Mouse (Mus musculus): Measurements from ENCODE around the gene Camk2g. TPM values are rescaled to one million over a fixed set of nuclear protein-coding genes. Genes with fewer than 3 reads are reported as not detected.
A peak's percentile ranks its signal among the peaks of the same experiment; 100 is the strongest.

Camk2g gene
- polyA plus RNA-seq, 1 experiment from 2014 or later, result 63.5 TPM

DNA sequence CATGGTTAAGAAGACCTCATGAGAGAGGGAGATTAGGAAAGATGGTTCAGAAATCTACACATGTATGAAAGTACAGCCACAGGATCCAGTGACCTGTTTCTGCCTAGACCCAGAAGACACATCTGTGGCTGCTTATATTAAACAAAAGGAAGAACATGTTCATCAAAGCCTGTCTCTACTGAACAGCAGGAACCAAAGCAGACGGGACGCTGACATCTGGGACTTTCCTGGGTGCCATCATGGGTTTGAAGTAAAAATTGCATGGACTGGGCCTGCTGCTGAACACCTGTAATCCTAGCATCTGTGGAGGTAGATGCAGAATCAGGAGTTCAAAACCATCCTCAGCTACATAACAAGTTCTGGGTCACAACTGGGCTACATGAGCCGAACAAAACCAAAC is 34.6 kb upstream of the Camk2g start:
- Histone ChIP-seq H3K9ac (no peak overlapping the region), H3K4me2 (replicated peaks) (no peak overlapping the region), H3K27ac (no peak overlapping the region), H3K4me1 (peaks cover 15% of the 10 kb centered on the region), H3K27me3 (no peaks in the 10 kb centered on the region), H3K9me3 (no peaks in the 10 kb centered on the region), H3K36me3 (no peaks in the 10 kb centered on the region), H3K4me3 (no peak overlapping the region)
- WGBS, result 86% methylated on average over 3 of the region's 3 CpGs
- no peak for ATAC-seq (ENCODE audit: low FRiP score, low read depth)

- no peaks in the 10 kb centered on the region for H3K36me3 ChIP-seq
- WGBS, result 83% methylated on average over 5 of the region's 5 CpGs
Measured at GRCm38 (mm10) chr14:20827491-20827890, 33.6 kb upstream of the Camk2g start.

DNA sequence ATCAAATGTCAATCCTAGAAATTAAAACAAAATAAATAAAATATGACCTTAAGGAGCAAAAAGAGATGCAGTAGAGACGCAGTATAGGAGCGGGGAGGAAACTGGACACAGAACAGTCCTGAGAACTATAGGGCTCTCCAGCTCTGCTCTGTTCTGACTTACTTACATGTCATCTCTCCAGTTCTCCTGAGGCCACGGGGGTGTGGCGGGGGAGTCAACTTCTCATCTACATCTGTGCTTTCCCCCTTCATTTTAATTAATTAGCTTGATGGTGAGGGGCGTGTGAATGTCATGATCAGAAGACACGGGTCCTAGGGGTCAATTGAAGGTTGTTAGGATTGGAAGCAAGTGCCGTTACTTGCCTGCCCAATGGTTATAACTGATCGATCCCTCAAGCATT is 33.2 kb upstream of the Camk2g start:
- Histone ChIP-seq H3K4me1 (peaks cover 15% of the 10 kb centered on the region), H3K36me3 (no peaks in the 10 kb centered on the region), H3K9me3 (no peaks in the 10 kb centered on the region), H3K4me2 (replicated peaks) (no peak overlapping the region), H3K27me3 (no peaks in the 10 kb centered on the region), H3K9ac (no peak overlapping the region), H3K4me3 (no peak overlapping the region), H3K27ac (no peak overlapping the region)
- ATAC-seq (ENCODE audit: low FRiP score, low read depth), result no peak
- 75% methylated on average over 8 of the region's 8 CpGs for WGBS

More at GRCm38 (mm10) chr14:20827491-20827890, 33.6 kb upstream of the Camk2g start:
- H3K9me3 ChIP-seq, result no peaks in the 10 kb centered on the region
- H3K27me3 ChIP-seq, result no peaks in the 10 kb centered on the region
- H3K27ac ChIP-seq, result no peak overlapping the region
- ATAC-seq (ENCODE audit: low FRiP score, low read depth), result no peak
- peaks cover 15% of the 10 kb centered on the region for H3K4me1 ChIP-seq
- no peak overlapping the region for H3K4me3 ChIP-seq
- H3K9ac ChIP-seq, result no peak overlapping the region
- no peak overlapping the region for H3K4me2 ChIP-seq (replicated peaks)

DNA sequence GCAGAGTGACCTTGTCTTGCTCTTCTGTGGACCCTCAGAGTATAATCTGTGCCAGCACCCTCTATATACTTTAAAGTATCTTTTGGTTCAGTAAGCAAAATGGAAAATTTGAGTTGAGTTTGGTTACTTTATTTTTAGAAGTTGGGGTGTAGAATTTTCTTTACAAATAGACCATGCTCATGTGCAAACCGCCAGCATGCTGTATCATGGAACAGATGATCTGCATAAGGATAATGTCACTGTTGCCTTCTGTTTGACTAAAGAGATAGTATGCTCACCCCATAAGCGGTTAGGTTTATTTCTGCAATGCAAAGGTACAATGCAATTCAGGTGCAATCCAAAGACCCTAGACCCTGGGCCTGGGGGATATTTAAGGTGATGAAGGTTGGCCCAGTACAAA is 31.6 kb upstream of the Camk2g start:
- no peak for ATAC-seq (ENCODE audit: low FRiP score, low read depth)
- H3K9ac ChIP-seq, result no peak overlapping the region
- no peaks in the 10 kb centered on the region for H3K36me3 ChIP-seq
- WGBS, result 95% methylated on average over 2 of the region's 2 CpGs
- 0 out of 2 replicates have a peak, but pooled peaks cover 8% of the 10 kb centered on the region for H3K4me1 ChIP-seq
- no peaks in the 10 kb centered on the region for H3K9me3 ChIP-seq
- no peak overlapping the region for H3K4me2 ChIP-seq (replicated peaks)
- H3K27ac ChIP-seq, result no peak overlapping the region
- no peak overlapping the region for H3K4me3 ChIP-seq
- no peaks in the 10 kb centered on the region for H3K27me3 ChIP-seq

DNA sequence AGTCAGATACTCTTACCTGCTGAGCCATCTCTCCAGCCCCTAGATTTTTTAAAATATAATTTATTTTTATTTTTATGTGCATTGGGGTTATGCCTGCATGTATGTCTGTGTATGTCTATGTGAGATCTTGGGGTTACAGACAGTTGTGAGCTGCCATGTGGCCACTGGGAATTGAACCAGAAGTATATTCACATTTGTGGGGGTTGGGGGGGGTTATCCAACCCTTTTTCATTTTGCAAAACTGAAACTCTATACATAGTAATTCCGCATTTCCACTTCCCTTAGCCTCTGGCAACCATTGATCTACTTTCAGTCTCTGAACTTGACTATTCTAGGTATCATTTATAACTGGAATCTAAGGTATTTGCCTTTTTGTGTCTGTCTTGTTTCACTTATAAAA is 30.6 kb upstream of the Camk2g start:
- no peak overlapping the region for H3K4me2 ChIP-seq (replicated peaks)
- H3K4me3 ChIP-seq, result no peak overlapping the region
- H3K36me3 ChIP-seq, result no peaks in the 10 kb centered on the region
- H3K27me3 ChIP-seq, result no peaks in the 10 kb centered on the region
- H3K9ac ChIP-seq, result no peak overlapping the region
- ATAC-seq (ENCODE audit: low FRiP score, low read depth), result no peak
- WGBS, result 80% methylated on average over 1 of the region's 1 CpGs
- H3K9me3 ChIP-seq, result no peaks in the 10 kb centered on the region
- H3K4me1 ChIP-seq, result 0 out of 2 replicates have a peak, but pooled peaks cover 6% of the 10 kb centered on the region
- H3K27ac ChIP-seq, result no peak overlapping the region

- no peaks in the 10 kb centered on the region for H3K4me1 ChIP-seq
- no peak overlapping the region for H3K9ac ChIP-seq
- ATAC-seq (ENCODE audit: low FRiP score, low read depth), result no peak
- H3K4me3 ChIP-seq, result no peak overlapping the region
- no peak overlapping the region for H3K4me2 ChIP-seq (replicated peaks)
- no peaks in the 10 kb centered on the region for H3K27me3 ChIP-seq
- H3K27ac ChIP-seq, result no peak overlapping the region
- H3K9me3 ChIP-seq, result peaks cover 7% of the 10 kb centered on the region; the same call in 1 of the 2 replicates
- WGBS, result 82% methylated on average over 3 of the region's 3 CpGs
- H3K36me3 ChIP-seq, result no peaks in the 10 kb centered on the region
Measured at GRCm38 (mm10) chr14:20815448-20815847, 21.6 kb upstream of the Camk2g start.

DNA sequence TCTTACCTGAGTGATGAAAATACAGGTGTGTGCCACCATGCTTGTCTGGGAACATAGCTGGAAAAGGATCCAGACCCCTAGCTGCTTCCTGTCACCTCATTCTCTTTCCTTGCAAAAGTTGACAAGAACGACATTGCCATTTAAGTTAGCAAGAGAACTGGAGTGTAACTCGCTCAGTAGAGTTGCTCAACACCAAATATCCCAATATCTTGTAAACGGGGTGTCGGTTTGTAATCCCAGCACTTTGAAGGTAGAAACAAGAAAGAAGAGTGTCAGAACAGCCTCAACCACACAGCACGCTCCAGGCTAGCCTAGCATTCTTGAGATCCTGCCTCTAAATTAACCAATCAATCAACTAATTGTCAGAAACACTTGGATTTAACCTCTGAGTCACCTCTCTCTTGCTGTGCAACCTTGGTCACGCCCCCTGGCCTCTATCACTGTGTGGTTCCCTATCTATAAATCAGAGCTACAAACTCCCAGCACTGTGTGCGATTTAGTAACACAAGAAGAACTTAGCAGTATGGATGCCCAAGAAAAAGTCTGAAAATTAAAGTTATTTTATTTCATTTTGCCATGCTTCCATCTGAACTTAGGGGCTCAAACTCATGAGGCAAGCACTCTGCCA is 18.0 kb upstream of the Camk2g start:
- no peak overlapping the region for H3K27ac ChIP-seq
- peaks cover 5% of the 10 kb centered on the region; the same call in 1 of the 2 replicates for H3K4me1 ChIP-seq
- no peak overlapping the region for H3K9ac ChIP-seq
- no peak overlapping the region for H3K4me3 ChIP-seq
- H3K4me2 ChIP-seq (replicated peaks), result no peak overlapping the region
- ATAC-seq (ENCODE audit: low FRiP score, low read depth), result no peak
- H3K36me3 ChIP-seq, result no peaks in the 10 kb centered on the region
- WGBS, result 56% methylated on average over 7 of the region's 7 CpGs
- H3K27me3 ChIP-seq, result no peaks in the 10 kb centered on the region
- 0 out of 2 replicates have a peak, but pooled peaks cover 4% of the 10 kb centered on the region for H3K9me3 ChIP-seq

DNA sequence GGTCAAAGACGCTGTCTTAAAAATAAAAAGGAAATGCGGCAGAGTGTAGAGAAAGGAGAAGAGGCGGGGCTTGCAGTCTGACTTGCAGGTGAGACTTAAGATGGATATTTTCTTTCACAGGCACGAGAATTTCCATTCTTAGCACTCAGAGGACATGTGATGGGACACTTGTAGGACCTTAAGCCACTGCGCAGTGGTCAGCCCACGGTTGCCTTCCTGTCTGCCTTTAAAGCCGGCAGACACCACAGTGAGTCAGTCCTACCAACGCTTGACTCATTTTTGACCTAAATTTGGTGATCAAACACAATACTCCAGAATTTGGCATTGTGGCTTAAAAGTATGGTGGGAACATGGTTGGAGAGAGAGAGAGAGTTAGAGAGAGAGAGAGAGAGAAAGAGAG is 17.3 kb upstream of the Camk2g start:
- Histone ChIP-seq H3K9ac (no peak overlapping the region), H3K27ac (no peak overlapping the region), H3K36me3 (no peaks in the 10 kb centered on the region), H3K4me3 (no peak overlapping the region), H3K9me3 (0 out of 2 replicates have a peak, but pooled peaks cover under 1% of the 10 kb centered on the region), H3K4me1 (peaks cover 5% of the 10 kb centered on the region; the same call in 1 of the 2 replicates), H3K4me2 (replicated peaks) (no peak overlapping the region), H3K27me3 (no peaks in the 10 kb centered on the region)
- WGBS, result 90% methylated on average over 8 of the region's 8 CpGs
- no peak for ATAC-seq (ENCODE audit: low FRiP score, low read depth)

- no peaks in the 10 kb centered on the region for H3K27me3 ChIP-seq
- H3K9me3 ChIP-seq, result no peaks in the 10 kb centered on the region
- no peak overlapping the region for H3K9ac ChIP-seq
- H3K4me1 ChIP-seq, result peaks cover 14% of the 10 kb centered on the region
- H3K4me2 ChIP-seq (replicated peaks), result no peak overlapping the region
- H3K4me3 ChIP-seq, result no peak overlapping the region
- H3K27ac ChIP-seq, result no peak overlapping the region
- no peaks in the 10 kb centered on the region for H3K36me3 ChIP-seq
- no peak for ATAC-seq (ENCODE audit: low FRiP score, low read depth)
Measured at GRCm38 (mm10) chr14:20809820-20810219, 15.9 kb upstream of the Camk2g start.

DNA sequence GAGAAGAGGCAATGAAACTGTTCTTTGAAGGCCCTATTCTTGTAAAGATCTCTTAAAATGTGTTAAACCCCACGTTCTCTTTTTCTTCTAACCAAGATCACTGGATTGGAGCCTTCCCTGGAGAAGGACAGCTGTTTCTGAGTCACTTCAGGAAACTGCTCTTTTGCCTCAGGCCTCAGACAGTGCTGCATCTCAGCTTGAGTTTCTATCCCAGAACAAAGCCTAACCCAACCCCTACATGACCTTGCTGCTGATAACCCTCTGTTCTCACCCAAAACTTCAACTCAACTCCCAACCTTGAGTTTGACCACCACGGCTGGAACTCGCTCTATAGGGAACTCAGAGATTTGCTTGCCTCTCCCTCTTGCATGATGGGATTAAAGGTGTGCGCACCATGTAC is 15.5 kb upstream of the Camk2g start:
- H3K4me3 ChIP-seq, result no peak overlapping the region
- H3K9me3 ChIP-seq, result no peaks in the 10 kb centered on the region
- no peak overlapping the region for H3K27ac ChIP-seq
- H3K27me3 ChIP-seq, result no peaks in the 10 kb centered on the region
- peaks cover 15% of the 10 kb centered on the region for H3K4me1 ChIP-seq
- ATAC-seq (ENCODE audit: low FRiP score, low read depth), result no peak
- no peak overlapping the region for H3K4me2 ChIP-seq (replicated peaks)
- 84% methylated on average over 4 of the region's 4 CpGs for WGBS
- H3K9ac ChIP-seq, result no peak overlapping the region
- no peaks in the 10 kb centered on the region for H3K36me3 ChIP-seq

DNA sequence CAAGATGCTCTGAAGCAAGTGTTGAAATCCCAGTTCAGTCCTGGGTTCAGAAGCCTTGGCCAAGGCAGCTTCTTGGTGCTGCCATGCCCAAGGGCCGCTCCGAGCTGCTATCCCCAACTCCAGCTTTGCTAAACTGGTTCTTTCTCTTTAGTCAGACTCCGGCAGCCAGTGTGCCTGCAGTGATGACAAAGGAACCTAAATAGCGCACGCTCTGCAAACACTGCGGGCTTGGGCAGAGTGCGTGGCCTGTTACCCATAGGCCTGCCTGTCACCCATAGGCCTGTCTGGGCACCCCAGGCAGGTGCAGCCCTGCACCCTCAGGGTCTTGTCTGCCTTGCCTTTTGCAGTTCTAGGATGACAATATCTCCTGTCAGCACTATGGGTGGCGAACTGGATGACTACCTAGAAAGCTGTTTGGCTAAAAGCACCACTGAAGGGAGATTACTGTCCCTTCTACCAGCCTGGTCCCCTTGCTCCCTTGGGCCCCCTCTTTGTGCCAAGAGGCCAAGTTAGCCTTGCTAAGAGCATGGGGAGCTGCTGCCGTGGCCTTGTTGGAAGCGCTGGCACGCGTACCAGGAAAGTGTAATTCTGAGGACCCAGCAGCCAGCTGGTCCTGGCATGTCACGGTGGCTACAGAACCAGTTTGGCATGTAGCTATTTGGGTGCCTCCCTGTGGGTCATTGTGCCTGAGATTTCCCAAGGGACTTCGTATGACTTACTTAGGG is 12.4 kb upstream of the Camk2g start:
- Histone ChIP-seq H3K27ac (no peak overlapping the region), H3K4me1 (peaks cover 23% of the 10 kb centered on the region), H3K9me3 (no peaks in the 10 kb centered on the region), H3K4me3 (no peak overlapping the region), H3K4me2 (replicated peaks) (no peak overlapping the region), H3K36me3 (no peaks in the 10 kb centered on the region), H3K9ac (no peak overlapping the region), H3K27me3 (no peaks in the 10 kb centered on the region)
- 91% methylated on average over 14 of the region's 14 CpGs for WGBS
- no peak for ATAC-seq (ENCODE audit: low FRiP score, low read depth)

DNA sequence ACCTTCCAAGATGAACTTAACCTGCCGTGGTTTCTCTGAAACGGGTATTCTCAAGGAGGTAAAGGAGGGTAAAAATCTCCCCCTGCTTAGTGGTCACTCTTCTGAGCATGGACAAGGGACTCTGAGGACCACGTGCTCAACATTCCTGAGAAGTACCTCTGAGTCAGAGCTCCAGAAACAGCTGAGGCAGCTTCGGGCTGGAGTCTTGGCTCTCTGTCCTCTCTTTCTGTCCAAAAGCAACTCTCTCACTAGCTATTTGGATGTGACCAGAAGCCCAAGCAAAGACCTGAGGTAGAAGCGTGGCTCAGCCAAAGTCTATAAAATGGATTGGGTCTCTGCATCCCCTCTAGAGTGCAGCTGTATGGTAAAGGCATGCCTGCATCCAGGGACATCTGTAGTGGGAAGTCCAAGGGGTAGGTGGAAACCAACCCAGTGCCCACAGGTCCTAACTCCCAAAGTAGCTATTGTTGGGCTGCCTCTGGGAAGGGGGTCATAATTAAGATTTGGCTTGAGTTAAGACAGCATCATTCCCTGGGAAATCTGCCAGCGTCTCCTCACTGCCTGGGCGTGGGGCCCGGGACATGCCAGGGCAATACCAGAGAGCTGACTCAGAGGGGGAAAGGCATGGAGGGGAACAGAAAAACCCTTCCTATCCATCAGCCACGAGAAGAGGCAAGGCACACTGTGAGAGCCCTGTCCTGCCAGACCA is 11.2 kb upstream of the Camk2g start:
- Histone ChIP-seq H3K4me3 (no peak overlapping the region), H3K27me3 (no peaks in the 10 kb centered on the region), H3K4me2 (replicated peaks) (no peak overlapping the region), H3K27ac (peak overlapping the region; percentile 48; the same call in 1 of the 2 replicates), H3K36me3 (no peaks in the 10 kb centered on the region), H3K9me3 (no peaks in the 10 kb centered on the region), H3K9ac (no peak overlapping the region), H3K4me1 (peaks cover 29% of the 10 kb centered on the region)
- ATAC-seq (ENCODE audit: low FRiP score, low read depth), result peak; percentile 77
- 59% methylated on average over 9 of the region's 9 CpGs for WGBS
